Mouse (Mus musculus) layer of hippocampus, adult 2 months (tissue): Measurements from ENCODE around the gene Lrch4. TPM values are rescaled to one million over a fixed set of nuclear protein-coding genes. Genes with fewer than 3 reads are reported as not detected.
A peak's percentile ranks its signal among the peaks of the same experiment; 100 is the strongest.
"Not testable (repeated sequence)": the region's sequence is repeated elsewhere in the genome, so short reads cannot be mapped to it uniquely, and the experiment has no call there.

Source experiments
- DNase-seq, 2 experiments: peaks; one replicate each; pipeline ENCODE4 v3.0.0; 2022; ENCODE audit warnings: low spot score in 2 of 2
- H3K27ac ChIP-seq: fragments of 200-600 bp; 2 replicates; pipeline ENCODE4 v1.8.1; 2022
- H3K4me3 ChIP-seq: fragments of 200-600 bp; 2 replicates; pipeline ENCODE4 v1.8.1; 2022; ENCODE audit warnings: mild to moderate bottlenecking
- CTCF ChIP-seq: fragments of 200-600 bp; conservative IDR thresholded peaks from 2 replicates; pipeline ENCODE4 v1.8.1; 2022; ENCODE audit warnings: antibody characterized with exemption, mild to moderate bottlenecking, moderate library complexity
- total RNA-seq, 2 experiments: library from RNA; stranded (reverse); gene quantifications; 2 replicates each; pipeline ENCODE4 v1.2.3; 2021

Gene Lrch4
- total RNA-seq, 2 experiments from 2014 or later = 25.4 to 28.1 TPM

- peak; percentile 95 for DNase-seq
- peak within 1 kb of the TSS; percentile 95 for H3K27ac ChIP-seq
- peak within 1 kb of the TSS; percentile 96 for H3K4me3 ChIP-seq
- no peak for TF ChIP-seq CTCF
These were observed 28.1 kb upstream of the Lrch4 start, which contains the start of gene Mospd3 for GRCm38 (mm10) chr5:137600619-137601364. Gene Mospd3, minus strand, starts transcription at chr5:137601058.

DNA sequence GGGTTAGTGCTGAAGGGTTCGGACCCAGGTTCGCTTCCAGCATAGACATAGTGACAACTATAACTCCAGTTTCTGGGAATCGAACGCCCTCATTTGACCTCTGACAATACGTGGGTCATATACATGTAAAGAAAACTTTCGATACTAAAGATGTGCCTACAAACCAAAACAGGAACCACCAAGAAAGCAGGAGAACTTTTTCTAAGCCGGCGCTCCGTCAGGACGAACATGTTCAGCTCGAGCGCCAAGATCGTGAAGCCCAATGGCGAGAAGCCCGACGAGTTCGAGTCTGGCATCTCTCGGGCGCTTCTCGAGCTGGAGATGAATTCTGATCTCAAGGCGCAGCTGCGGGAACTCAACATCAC, 27.6 kb upstream of the Lrch4 start:
- H3K4me3 ChIP-seq = peak overlapping the region; percentile 96
- DNase-seq = no peak
- H3K27ac ChIP-seq = peak overlapping the region; percentile 95; the same call in 1 of the 2 replicates
- no peak for TF ChIP-seq CTCF

- TF ChIP-seq CTCF = no peak
- no peak overlapping the region for H3K4me3 ChIP-seq
- no peak for DNase-seq
- no peak overlapping the region for H3K27ac ChIP-seq
These were observed 20.9 kb upstream of the Lrch4 start for GRCm38 (mm10) chr5:137607860-137608653.

- Histone ChIP-seq H3K4me3 (no peak overlapping the region), H3K27ac (no peak overlapping the region)
- no peak for TF ChIP-seq CTCF
- DNase-seq = no peak
These were observed 20.2 kb upstream of the Lrch4 start for GRCm38 (mm10) chr5:137608654-137609190.

- Histone ChIP-seq H3K27ac (no peak overlapping the region), H3K4me3 (no peak overlapping the region)
- DNase-seq = no peak
- TF ChIP-seq CTCF = no peak
These were observed 19.6 kb upstream of the Lrch4 start for GRCm38 (mm10) chr5:137609292-137609691.

- no peak overlapping the region for H3K27ac ChIP-seq
- no peak for TF ChIP-seq CTCF
- no peak for DNase-seq
- H3K4me3 ChIP-seq = no peak overlapping the region
These were observed 18.9 kb upstream of the Lrch4 start for GRCm38 (mm10) chr5:137610056-137610455.

GRCm38 (mm10) chr5:137610548-137611244, 18.2 kb upstream of the Lrch4 start:
- peak overlapping the region; percentile 28; the same call in 1 of the 2 replicates for H3K27ac ChIP-seq

GRCm38 (mm10) chr5:137611245-137611602, 17.7 kb upstream of the Lrch4 start:
- DNase-seq = no peak
- Histone ChIP-seq H3K4me3 (no peak overlapping the region), H3K27ac (peak overlapping the region; percentile 28; the same call in 1 of the 2 replicates)
- no peak for TF ChIP-seq CTCF

More at GRCm38 (mm10) chr5:137610548-137611244, 18.2 kb upstream of the Lrch4 start:
- DNase-seq = no peak
- no peak overlapping the region for H3K4me3 ChIP-seq
- no peak for TF ChIP-seq CTCF

- Histone ChIP-seq H3K4me3 (no peak overlapping the region), H3K27ac (no peak overlapping the region)
- DNase-seq = no peak
- no peak for TF ChIP-seq CTCF
These were observed 15.8 kb upstream of the Lrch4 start for GRCm38 (mm10) chr5:137613076-137613475.

DNA sequence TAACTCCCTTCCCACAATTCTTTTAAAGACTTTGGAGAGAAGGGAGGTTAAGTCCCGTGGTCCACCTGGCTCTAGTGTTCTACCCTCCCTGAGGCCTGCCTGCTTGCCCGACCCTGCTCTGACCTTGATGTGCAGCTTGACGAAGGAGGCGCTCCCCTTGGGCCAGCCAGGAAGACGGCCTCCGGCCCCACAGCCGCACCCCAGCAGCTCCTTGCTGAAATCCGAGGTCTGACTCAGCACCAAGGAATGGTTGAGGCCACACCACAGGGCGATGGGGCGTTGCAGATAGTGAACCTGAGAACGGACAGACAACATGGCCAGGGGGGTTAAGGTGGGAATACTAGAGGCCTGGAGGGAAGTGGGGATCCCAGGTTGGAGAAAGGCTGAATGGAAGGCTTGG, 15.4 kb upstream of the Lrch4 start, which contains the start of gene Pcolce:
TSS of gene Pcolce (minus strand) at position 235 of the 400 bp plus-strand sequence.
- no peak for TF ChIP-seq CTCF
- no peak for DNase-seq
- Histone ChIP-seq H3K27ac (no peak within 1 kb of the TSS), H3K4me3 (no peak within 1 kb of the TSS)

GRCm38 (mm10) chr5:137614921-137615320, 14.0 kb upstream of the Lrch4 start:
- H3K4me3 ChIP-seq, H3K27ac ChIP-seq, DNase-seq: not testable (repeated sequence)
- peak; percentile 58 for TF ChIP-seq CTCF

- Histone ChIP-seq H3K27ac (no peak overlapping the region), H3K4me3 (no peak overlapping the region)
- TF ChIP-seq CTCF = no peak
- DNase-seq = no peak
These were observed 13.6 kb upstream of the Lrch4 start for GRCm38 (mm10) chr5:137615347-137615746.

GRCm38 (mm10) chr5:137623937-137624530, 4.9 kb upstream of the Lrch4 start:
- H3K27ac ChIP-seq = no peak overlapping the region
- no peak for DNase-seq
- TF ChIP-seq CTCF = no peak
- H3K4me3 ChIP-seq = no peak overlapping the region
